ENCODE assay signal across 22 mouse cellular contexts in genomic region chr11:36123275-36123674, GRCm38 (mm10).
A peak's percentile ranks its signal among the peaks of the same experiment; 100 is the strongest.
DNase-seq lines count a peak whose midpoint lies in the region; ATAC-seq lines count a peak whose summit lies in the region.
"Had no signal": no experiment of that assay in that cellular context is flagged by ENCODE, and none has a peak within 500 bp of the region (broad histone marks: within the 10 kb centered on the region; RNA-seq: fewer than 3 reads in every experiment).

No protein-coding gene starts in this region.

- H3K4me3 ChIP-seq in forebrain, embryonic 14.5 days (ENCODE audit: low read depth, low read length) = no peak overlapping the region
- H3K4me3 ChIP-seq in forebrain, embryonic 16.5 days (replicated peaks; ENCODE audit: low read length) = no peak overlapping the region
- no peak overlapping the region for H3K4me3 ChIP-seq in limb, embryonic 13.5 days
- no peak overlapping the region for H3K4me3 ChIP-seq in limb, embryonic 10.5 days
- H3K4me3 ChIP-seq: embryonic facial prominence, embryonic 10.5 days; embryonic facial prominence, embryonic 12.5 days; forebrain, embryonic 13.5 days had no signal

- 7% methylated on average over 2 of the region's 2 CpGs for WGBS in forebrain, embryonic 14.5 days
- WGBS in forebrain, embryonic 16.5 days = 22% methylated on average over 2 of the region's 2 CpGs
- 58% methylated on average over 2 of the region's 2 CpGs for WGBS in limb, embryonic 13.5 days
- 65% methylated on average over 2 of the region's 2 CpGs for WGBS in limb, embryonic 10.5 days

- peak; percentile 33 for DNase-seq in forebrain, embryonic 14.5 days (ENCODE audit: low spot score)
- peak; percentile 55 for DNase-seq in heart, adult 11 months
- no peak for DNase-seq in heart, postnatal 14 days
- no peak for DNase-seq in limb, embryonic 10.5 days (ENCODE audit: low spot score)
- DNase-seq in retina, embryonic 14.5 days (ENCODE audit: low spot score) = no peak
- DNase-seq: adrenal gland, adult 2 months; adrenal gland, postnatal 10 days; adrenal gland, postnatal 25 days; B cell, adult 2 months; cerebellum, adult 11-12 months; cerebellum, adult 2 months; cerebellum, adult 9-10 months; cerebellum, postnatal 10 days; cerebellum, postnatal 25 days had no signal

- H3K4me2 ChIP-seq in forebrain, embryonic 14.5 days (ENCODE audit: low read length) = no peak overlapping the region
- no peak overlapping the region for H3K4me2 ChIP-seq in forebrain, embryonic 16.5 days (ENCODE audit: low read length)
- no peak overlapping the region for H3K4me2 ChIP-seq in limb, embryonic 13.5 days (replicated peaks)
- H3K4me2 ChIP-seq: embryonic facial prominence, embryonic 12.5 days; forebrain, embryonic 13.5 days had no signal

- intact Hi-C loops in heart, postnatal 14 days (cut with DNase I) = no loop called here

- H3K36me3 ChIP-seq in forebrain, embryonic 14.5 days (ENCODE audit: control insufficient read depth, insufficient read depth, low read length) = no peaks in the 10 kb centered on the region
- no peaks in the 10 kb centered on the region for H3K36me3 ChIP-seq in forebrain, embryonic 16.5 days (ENCODE audit: control insufficient read depth, insufficient read depth)
- no peaks in the 10 kb centered on the region for H3K36me3 ChIP-seq in limb, embryonic 13.5 days
- H3K36me3 ChIP-seq in limb, embryonic 10.5 days = no peaks in the 10 kb centered on the region
- H3K36me3 ChIP-seq: embryonic facial prominence, embryonic 10.5 days; embryonic facial prominence, embryonic 12.5 days; G1E had no signal

- H3K27me3 ChIP-seq in forebrain, embryonic 14.5 days (replicated peaks; ENCODE audit: control insufficient read depth, insufficient read depth, low read length) = no peaks in the 10 kb centered on the region
- no peaks in the 10 kb centered on the region for H3K27me3 ChIP-seq in forebrain, embryonic 16.5 days (replicated peaks; ENCODE audit: control insufficient read depth, insufficient read depth, low read length)
- H3K27me3 ChIP-seq in limb, embryonic 13.5 days = no peaks in the 10 kb centered on the region
- no peaks in the 10 kb centered on the region for H3K27me3 ChIP-seq in limb, embryonic 10.5 days (ENCODE audit: low read depth, poor library complexity, severe bottlenecking)
- H3K27me3 ChIP-seq: CH12.LX; embryonic facial prominence, embryonic 12.5 days; forebrain, embryonic 13.5 days had no signal

- H3K9me3 ChIP-seq in forebrain, embryonic 14.5 days (replicated peaks; ENCODE audit: control insufficient read depth, low read length) = no peaks in the 10 kb centered on the region
- H3K9me3 ChIP-seq in forebrain, embryonic 16.5 days (ENCODE audit: control insufficient read depth, low read length) = no peaks in the 10 kb centered on the region
- H3K9me3 ChIP-seq in limb, embryonic 13.5 days = no peaks in the 10 kb centered on the region
- H3K9me3 ChIP-seq in limb, embryonic 10.5 days (replicated peaks) = no peaks in the 10 kb centered on the region
- H3K9me3 ChIP-seq: embryonic facial prominence, embryonic 10.5 days; embryonic facial prominence, embryonic 12.5 days; forebrain, embryonic 13.5 days had no signal

- ATAC-seq in forebrain, embryonic 14.5 days = no peak
- no peak for ATAC-seq in forebrain, embryonic 16.5 days
- ATAC-seq in limb, embryonic 13.5 days (ENCODE audit: low FRiP score, low read depth) = 0 out of 2 replicates have a peak, but pooled peaks have one; percentile 11
- ATAC-seq: CD4-positive, CD25-positive, alpha-beta regulatory T cell, adult 4 months; forebrain, embryonic 13.5 days had no signal

- H3K9ac ChIP-seq in forebrain, embryonic 14.5 days (ENCODE audit: low read length) = no peak overlapping the region
- H3K9ac ChIP-seq in forebrain, embryonic 16.5 days (replicated peaks; ENCODE audit: low read depth, low read length) = no peak overlapping the region
- H3K9ac ChIP-seq in limb, embryonic 13.5 days = no peak overlapping the region
- H3K9ac ChIP-seq: embryonic facial prominence, embryonic 12.5 days; forebrain, embryonic 13.5 days had no signal

- H3K27ac ChIP-seq in forebrain, embryonic 14.5 days (ENCODE audit: low read depth, low read length) = no peak overlapping the region
- H3K27ac ChIP-seq in forebrain, embryonic 16.5 days (ENCODE audit: low read length) = no peak overlapping the region
- no peak overlapping the region for H3K27ac ChIP-seq in limb, embryonic 13.5 days
- no peak overlapping the region for H3K27ac ChIP-seq in limb, embryonic 10.5 days
- H3K27ac ChIP-seq: embryonic facial prominence, embryonic 10.5 days; embryonic facial prominence, embryonic 12.5 days; forebrain, embryonic 13.5 days had no signal

- peaks cover 36% of the 10 kb centered on the region for H3K4me1 ChIP-seq in forebrain, embryonic 14.5 days (ENCODE audit: control insufficient read depth, insufficient read depth, low read length)
- peaks cover 16% of the 10 kb centered on the region for H3K4me1 ChIP-seq in forebrain, embryonic 16.5 days (replicated peaks; ENCODE audit: control insufficient read depth, insufficient read depth, low read length)
- peaks cover 36% of the 10 kb centered on the region for H3K4me1 ChIP-seq in limb, embryonic 13.5 days
- H3K4me1 ChIP-seq in limb, embryonic 10.5 days = no peaks in the 10 kb centered on the region

Comparison
In these comparisons a context has a peak if more than half of its experiments do, and no peak if none do; other contexts are left out.
1. DNase-seq: peak in forebrain, embryonic 14.5 days (single experiment) and heart, adult 11 months (single experiment); none in heart, postnatal 14 days (0 of 2), limb, embryonic 10.5 days (single experiment) and retina, embryonic 14.5 days (single experiment).